Mouse (Mus musculus): ENCODE data around the gene Gm15448.
"Not testable (repeated sequence)": the region's sequence is repeated elsewhere in the genome, so short reads cannot be mapped to it uniquely, and the experiment has no call there.

Gm15448 gene

DNA sequence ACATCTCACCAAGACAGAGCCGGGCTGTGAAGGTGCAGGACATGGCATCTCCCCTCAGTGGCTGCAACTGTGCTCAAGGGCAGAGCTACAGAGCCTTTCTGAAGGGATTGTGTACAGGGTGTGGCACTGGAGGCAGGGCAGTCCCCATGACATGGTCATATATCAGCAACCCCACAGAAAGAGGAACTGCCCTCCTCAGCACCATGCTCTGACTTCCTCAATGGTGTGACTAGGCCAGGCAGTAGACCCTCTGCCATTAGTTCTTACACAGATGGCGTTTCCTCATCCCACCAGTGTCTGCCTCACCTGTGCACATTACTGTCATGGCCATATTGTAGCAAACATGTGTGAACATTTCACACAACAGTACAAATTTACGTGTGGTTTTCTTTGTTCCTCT, at the start of gene Gm15448:
Gm15448 (minus strand) TSS at position 89 of the 400 bp plus-strand sequence.
- DNase-seq, result not testable (repeated sequence)

GRCm38 (mm10) chr7:3875032-3875431, 49.5 kb upstream of the Gm15448 start:
- not testable (repeated sequence) for DNase-seq

DNA sequence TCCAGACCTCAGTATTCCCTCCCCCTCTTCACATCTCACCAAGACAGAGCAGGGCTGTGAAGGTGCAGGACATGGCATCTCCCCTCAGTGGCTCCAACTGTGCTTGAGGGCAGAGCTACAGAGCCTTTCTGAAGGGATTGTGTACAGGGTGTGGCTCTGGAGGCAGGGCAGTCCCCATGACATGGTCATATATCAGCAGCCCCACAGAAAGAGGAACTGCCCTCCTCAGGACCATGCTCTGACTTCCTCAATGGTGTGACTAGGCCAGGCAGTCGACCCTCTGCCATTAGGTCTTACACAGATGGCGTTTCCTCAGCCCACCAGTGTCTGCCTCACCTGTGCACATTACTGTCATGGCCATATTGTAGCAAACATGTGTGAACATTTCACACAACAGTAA, 19.5 kb upstream of the Gm15448 start, which contains the start of gene Pira2:
Pira2 (minus strand) TSS at position 101 of the 400 bp plus-strand sequence.
- DNase-seq, result not testable (repeated sequence)

GRCm38 (mm10) chr7:3837854-3838253, 12.4 kb upstream of the Gm15448 start:
- DNase-seq, result not testable (repeated sequence)

DNA sequence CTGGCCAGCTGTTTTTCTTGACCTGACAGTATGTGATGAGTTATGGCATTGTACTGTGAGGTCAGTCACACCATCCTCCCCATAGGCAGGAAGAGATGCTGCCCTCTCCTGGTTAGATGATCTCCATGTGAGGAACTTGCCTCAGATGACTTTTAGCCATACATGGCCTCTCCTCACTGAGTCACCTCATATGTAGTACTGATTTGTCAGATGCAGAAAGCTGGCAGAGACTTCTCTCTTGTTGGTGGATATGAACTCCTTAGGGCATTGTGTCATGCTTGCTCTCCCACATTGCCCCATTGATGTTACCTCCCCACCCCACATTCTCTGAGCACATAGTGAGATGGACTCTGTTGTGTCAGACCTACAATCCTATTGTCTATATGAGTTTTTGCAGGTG, 5.1 kb upstream of the Gm15448 start:
- DNase-seq, result not testable (repeated sequence)

- not testable (repeated sequence) for DNase-seq
Observed at GRCm38 (mm10) chr7:3811912-3812311, 13.6 kb downstream of the Gm15448 start.

DNA sequence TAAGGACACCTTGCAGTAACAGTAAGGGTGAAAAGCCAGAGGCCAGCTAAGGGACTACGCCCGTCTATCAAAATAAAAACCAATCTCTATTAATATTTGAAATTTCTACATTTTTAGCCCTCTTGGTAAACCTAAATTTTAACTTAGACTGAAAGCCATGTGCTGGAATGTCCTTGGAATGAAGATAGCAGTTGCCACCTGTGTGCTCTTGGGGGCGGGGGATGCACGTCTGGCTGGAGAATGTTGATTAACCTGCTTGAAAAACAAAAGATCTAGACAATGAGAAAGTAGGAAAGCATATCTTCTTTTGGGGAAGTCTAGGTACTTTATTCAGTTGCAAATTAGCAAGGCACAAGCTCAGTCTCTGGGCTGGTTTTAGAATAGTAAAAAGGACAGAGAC, 22.6 kb downstream of the Gm15448 start:
- DNase-seq, result not testable (repeated sequence)

- DNase-seq, result not testable (repeated sequence)
Observed at GRCm38 (mm10) chr7:3799940-3800339, 25.5 kb downstream of the Gm15448 start.

DNA sequence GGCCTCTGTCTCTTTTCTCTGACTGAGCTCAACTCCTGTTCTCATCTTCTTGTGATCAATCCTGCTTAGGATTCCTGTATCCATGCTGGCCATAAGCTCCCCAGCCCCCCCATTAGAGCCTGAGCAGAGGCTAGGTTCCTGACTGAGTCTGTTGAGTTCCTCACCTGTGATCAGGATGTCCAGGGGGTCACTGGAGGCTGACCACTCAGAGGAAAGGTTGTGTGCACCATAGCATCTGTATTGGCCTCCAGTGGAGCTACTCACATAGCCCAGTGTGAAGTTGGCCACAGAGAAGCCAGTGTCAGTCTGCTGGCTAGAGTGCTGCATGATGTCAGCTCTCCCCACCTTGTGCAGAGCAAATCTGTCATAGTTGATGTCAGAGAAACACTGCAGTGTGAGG, 29.2 kb downstream of the Gm15448 start:
- not testable (repeated sequence) for DNase-seq

Data from thymus, postnatal 36 days (tissue).